Mouse (Mus musculus) small intestine, adult 2 months (tissue): ENCODE results near the gene Pacrg.

Experiments used
- CTCF ChIP-seq: fragments of 200-500 bp; IDR thresholded peaks from 2 replicates; pipeline ENCODE4 v1.5.1; 2012; ENCODE audit warnings: low read depth, mild to moderate bottlenecking, control low read depth, inconsistent platforms, low read length, moderate library complexity, mixed read lengths; ENCODE audit not compliant: insufficient replicate concordance, insufficient read length; ENCODE audit errors: extremely low read depth
- POLR2A ChIP-seq: fragments of 200-500 bp; IDR thresholded peaks from 2 replicates; pipeline ENCODE4 v1.6.1; 2012; ENCODE audit warnings: low read depth, mild to moderate bottlenecking, control low read depth, inconsistent platforms, low read length, moderate library complexity

GRCm38 (mm10) chr17:10510913-10511759, 329.0 kb downstream of the Pacrg start:
- no peak for TF ChIP-seq CTCF
- TF ChIP-seq POLR2A: no peak
